ENCODE assay signal across 7 mouse cellular contexts in the genomic region with DNA sequence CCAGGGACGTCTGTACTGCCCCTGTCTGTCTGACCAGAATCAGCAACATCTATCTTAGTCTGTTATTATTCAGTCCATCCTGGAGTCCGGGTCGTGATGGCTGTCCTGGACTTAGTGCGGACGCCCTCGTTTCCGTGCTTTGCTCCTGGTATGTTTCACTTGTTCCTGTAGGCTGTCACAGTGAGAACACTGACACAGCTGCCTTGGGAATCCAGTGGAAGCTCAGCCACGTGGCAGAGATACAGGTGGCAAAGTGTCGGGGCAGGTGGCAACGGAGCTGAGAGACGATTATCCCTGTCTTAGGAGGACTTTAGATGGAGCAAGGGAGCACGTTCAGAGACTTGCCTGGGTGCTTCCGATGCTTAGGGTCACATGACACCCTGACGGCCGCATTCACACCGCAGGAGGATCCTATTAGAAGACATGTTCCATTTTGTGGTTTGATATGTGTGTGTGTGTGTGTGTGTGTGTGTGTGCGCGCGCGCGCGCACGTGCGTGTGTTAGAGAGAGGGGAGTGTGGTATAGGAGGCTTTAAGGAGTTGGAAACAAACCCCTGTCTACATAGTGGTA. TPM values are rescaled to one million over a fixed set of nuclear protein-coding genes. Genes with fewer than 3 reads are reported as not detected.
DNase-seq lines count a peak whose midpoint lies in the region; TF ChIP-seq lines count a peak whose summit lies in the region.

No protein-coding gene starts in this region.

- no peak overlapping the region for H3K4me3 ChIP-seq in C2C12 (ENCODE audit: insufficient read depth, poor library complexity, severe bottlenecking)
- peak overlapping the region; percentile 39 for H3K4me3 ChIP-seq in forebrain, embryonic 10.5 days
- H3K4me3 ChIP-seq in liver, adult 2 months (ENCODE audit: insufficient read depth, low read depth, low read length) = no peak overlapping the region; the same call in 1 of the 2 replicates

- no peaks in the 10 kb centered on the region for H3K79me2 ChIP-seq in C2C12 (ENCODE audit: control insufficient read depth, insufficient read depth)
- H3K79me2 ChIP-seq in liver, adult 2 months (ENCODE audit: control insufficient read depth, insufficient read depth, low read length) = no peaks in the 10 kb centered on the region

- H3K79me3 ChIP-seq in C2C12 (ENCODE audit: low read depth) = no peaks in the 10 kb centered on the region

- H3K27ac ChIP-seq in forebrain, embryonic 10.5 days = no peak overlapping the region
- no peak overlapping the region for H3K27ac ChIP-seq in liver, adult 2 months (replicated peaks; ENCODE audit: insufficient read depth, low read depth, low read length)

- H3K27me3 ChIP-seq in C2C12 (ENCODE audit: control insufficient read depth, insufficient read depth, insufficient read length) = peaks cover 14% of the 10 kb centered on the region
- peaks cover 22% of the 10 kb centered on the region for H3K27me3 ChIP-seq in forebrain, embryonic 10.5 days (ENCODE audit: poor library complexity, severe bottlenecking)
- no peaks in the 10 kb centered on the region for H3K27me3 ChIP-seq in liver, adult 2 months (ENCODE audit: control insufficient read depth, insufficient read depth, low read length)
- no peaks in the 10 kb centered on the region for H3K27me3 ChIP-seq in splenic B cell, adult 2 months (ENCODE audit: control insufficient read depth, insufficient read depth, low read length, poor library complexity, severe bottlenecking)

- H3K9me3 ChIP-seq in forebrain, embryonic 10.5 days = no peaks in the 10 kb centered on the region

- no peak for TF ChIP-seq POLR2A in liver, adult 2 months (IDR thresholded peaks at IDR 0.05; ENCODE audit: extremely low read depth, insufficient read depth, low read length)

- DNase-seq in 3T3-L1 (ENCODE audit: low read depth, low spot score) = peak; percentile 89
- DNase-seq in forebrain, embryonic 10.5 days (ENCODE audit: extremely low spot score, low spot score) = no peak
- DNase-seq in liver, adult 2 months (ENCODE audit: extremely low read depth, low read depth, low spot score) = peak; percentile 38
- peak; percentile 65 for DNase-seq in splenic B cell, adult 2 months (ENCODE audit: low read depth, low spot score)
- no peak for DNase-seq in gastrocnemius, postnatal 14 days
- DNase-seq in adrenal gland, postnatal 14 days = no peak

- H3K4me1 ChIP-seq in forebrain, embryonic 10.5 days = peaks cover 23% of the 10 kb centered on the region
- H3K4me1 ChIP-seq in liver, adult 2 months (ENCODE audit: control insufficient read depth, insufficient read depth, low read length) = peaks cover 2% of the 10 kb centered on the region

- H3K9ac ChIP-seq in liver, adult 2 months (ENCODE audit: low read depth, low read length) = 0 out of 2 replicates have a peak overlapping the region, but pooled peaks have one; percentile 3

- intact Hi-C loops in gastrocnemius, postnatal 14 days (cut with DNase I; ENCODE audit: low total_unique reads) = no loop called here

- TF ChIP-seq CTCF in C2C12 (IDR thresholded peaks at IDR 0.05; ENCODE audit: control insufficient read depth, insufficient read depth, insufficient read length) = no peak
- no peak for TF ChIP-seq CTCF in liver, adult 2 months (IDR thresholded peaks at IDR 0.05; ENCODE audit: low read depth, low read length)

- 54% methylated on average over 24 of the region's 24 CpGs for WGBS in forebrain, embryonic 10.5 days
- 43% methylated on average over 24 of the region's 24 CpGs for WGBS in liver, adult 2 months

- no peaks in the 10 kb centered on the region for H3K36me3 ChIP-seq in C2C12 (ENCODE audit: control insufficient read depth, insufficient read depth)
- no peaks in the 10 kb centered on the region for H3K36me3 ChIP-seq in forebrain, embryonic 10.5 days (replicated peaks)
- H3K36me3 ChIP-seq in liver, adult 2 months (ENCODE audit: control insufficient read depth, insufficient read depth, low read length) = no peaks in the 10 kb centered on the region
- no peaks in the 10 kb centered on the region for H3K36me3 ChIP-seq in splenic B cell, adult 2 months (ENCODE audit: control insufficient read depth, insufficient read depth, low read length, poor library complexity, severe bottlenecking)

- H3ac ChIP-seq in C2C12 (ENCODE audit: control insufficient read depth, insufficient read length, low read depth) = peak overlapping the region; percentile 32

TF ChIP-seq in C2C12, 6 proteins besides CTCF, POLR2A, EP300 and RAD21:
- peak; percentile 34 for TF ChIP-seq MAX (IDR thresholded peaks at IDR 0.05)
- peak; percentile 24 for TF ChIP-seq USF1 (IDR thresholded peaks at IDR 0.05; ENCODE audit: low read depth)
- no peak for TF ChIP-seq MYOD1 (IDR thresholded peaks at IDR 0.05; ENCODE audit: control insufficient read depth, insufficient read length, low read depth)
TF ChIP-seq in C2C12: peak in this region for 2.

RNA-seq across cellular contexts. Expression of gene Cpsf6, which starts 38.9 kb away (rescaled TPM):
- polyA plus RNA-seq in C2C12 (2012; fragmentation: generic; extraction: Trizol) = 36.6 TPM
- 243 and 253 TPM in 2 replicates for polyA plus RNA-seq in forebrain, embryonic 10.5 days (2016; fragmentation: Nextera tagmentation; extraction: Ambion mirVana)
- 32.8 and 33.1 TPM in 2 replicates for total RNA-seq in liver, adult 2 months (2014; rRNA removed)
- polyA plus RNA-seq in liver, adult 2 months (2012; rRNA removed) = 17.0 and 23.7 TPM in 2 replicates
- total RNA-seq in gastrocnemius, postnatal 14 days (2021) = 10 to 100 TPM; 25.3 to 29.0 TPM
- 76.0 and 87.9 TPM in 2 replicates for total RNA-seq in adrenal gland, postnatal 14 days (2021)

Comparison
In these comparisons a context has a peak if more than half of its experiments do, and no peak if none do; other contexts are left out.
1. DNase-seq: peak in 3T3-L1 (single experiment), liver, adult 2 months (single experiment) and splenic B cell, adult 2 months (single experiment); none in forebrain, embryonic 10.5 days (single experiment), gastrocnemius, postnatal 14 days (single experiment) and adrenal gland, postnatal 14 days (single experiment).